Mouse (Mus musculus) bone marrow, adult 2 months (tissue): ENCODE results near the gene Vmn1r54.

Experiments used
- CTCF ChIP-seq: fragments of 200-500 bp; IDR thresholded peaks from 2 replicates; pipeline ENCODE4 v1.5.1; 2011; ENCODE audit warnings: low read length, control low read depth; ENCODE audit not compliant: control insufficient read depth, insufficient read depth
- POLR2A ChIP-seq: fragments of 200-500 bp; IDR thresholded peaks from 2 replicates; pipeline ENCODE4 v1.6.1; 2011; ENCODE audit warnings: low read depth, mild to moderate bottlenecking, control low read depth, low read length, borderline replicate concordance; ENCODE audit not compliant: control insufficient read depth

GRCm38 (mm10) chr6:90288265-90288664 lies 42.2 kb downstream of the Vmn1r54 start:
- TF ChIP-seq CTCF, result no peak
- TF ChIP-seq POLR2A, result no peak
